Mouse (Mus musculus) C2C12 (cell line): ENCODE data around the gene St8sia2. TPM values are rescaled to one million over a fixed set of nuclear protein-coding genes. Genes with fewer than 3 reads are reported as not detected.
"Not testable (repeated sequence)": the region's sequence is repeated elsewhere in the genome, so short reads cannot be mapped to it uniquely, and the experiment has no call there.

ENCODE experiments used
- H3K27me3 ChIP-seq: one replicate; pipeline ENCODE4 v1.6.1; 2011; ENCODE audit not compliant: control insufficient read depth, insufficient read depth, insufficient read length
- H3K36me3 ChIP-seq: one replicate; pipeline ENCODE4 v1.6.1; 2011; ENCODE audit not compliant: control insufficient read depth, insufficient read depth
- H3K4me3 ChIP-seq: one replicate; pipeline ENCODE4 v1.5.1; 2011; ENCODE audit warnings: mild to moderate bottlenecking, control low read depth; ENCODE audit not compliant: poor library complexity, insufficient read depth, severe bottlenecking
- H3K79me2 ChIP-seq: one replicate; pipeline ENCODE4 v1.6.1; 2011; ENCODE audit not compliant: control insufficient read depth, insufficient read depth
- H3K79me3 ChIP-seq: one replicate; pipeline ENCODE4 v1.6.1; 2011; ENCODE audit warnings: low read depth, control low read depth
- H3ac ChIP-seq: one replicate; pipeline ENCODE3; 2011; ENCODE audit warnings: low read depth; ENCODE audit not compliant: control insufficient read depth, insufficient read length
- CEBPB ChIP-seq: IDR thresholded peaks from one replicate; pipeline ENCODE4 v1.6.1; 2011; ENCODE audit warnings: low read depth, mild to moderate bottlenecking, control low read depth, moderate library complexity
- CTCF ChIP-seq: IDR thresholded peaks from one replicate; pipeline ENCODE4 v1.5.1; 2011; ENCODE audit not compliant: control insufficient read depth, insufficient read depth, insufficient read length
- FOSL1 ChIP-seq: IDR thresholded peaks from one replicate; pipeline ENCODE4 v1.8.0; 2011; ENCODE audit warnings: mild to moderate bottlenecking, low read length; ENCODE audit not compliant: poor library complexity, insufficient read depth, severe bottlenecking
- MAX ChIP-seq: IDR thresholded peaks from one replicate; pipeline ENCODE4 v1.6.1; 2011; ENCODE audit warnings: mild to moderate bottlenecking, control low read depth
- MYOD1 ChIP-seq: IDR thresholded peaks from one replicate; pipeline ENCODE4 v1.6.1; 2011; ENCODE audit warnings: low read depth; ENCODE audit not compliant: control insufficient read depth, insufficient read length
- MYOG ChIP-seq: IDR thresholded peaks from one replicate; pipeline ENCODE4 v1.6.1; 2011; ENCODE audit not compliant: control insufficient read depth, insufficient read length; ENCODE audit errors: extremely low read depth
- USF1 ChIP-seq: IDR thresholded peaks from one replicate; pipeline ENCODE4 v1.6.1; 2011; ENCODE audit warnings: low read depth, mild to moderate bottlenecking, control low read depth, moderate library complexity
- polyA plus RNA-seq: library from polyadenylated mRNA; unstranded; fragments of >200 nt; fragmentation: generic; extraction: Trizol; gene quantifications from one replicate; pipeline ENCODE4 v1.2.1, GENCODE M21; 2012; ENCODE audit warnings: missing spikeins

Gene St8sia2
- polyA plus RNA-seq, 1 experiment: 2.2 TPM

DNA sequence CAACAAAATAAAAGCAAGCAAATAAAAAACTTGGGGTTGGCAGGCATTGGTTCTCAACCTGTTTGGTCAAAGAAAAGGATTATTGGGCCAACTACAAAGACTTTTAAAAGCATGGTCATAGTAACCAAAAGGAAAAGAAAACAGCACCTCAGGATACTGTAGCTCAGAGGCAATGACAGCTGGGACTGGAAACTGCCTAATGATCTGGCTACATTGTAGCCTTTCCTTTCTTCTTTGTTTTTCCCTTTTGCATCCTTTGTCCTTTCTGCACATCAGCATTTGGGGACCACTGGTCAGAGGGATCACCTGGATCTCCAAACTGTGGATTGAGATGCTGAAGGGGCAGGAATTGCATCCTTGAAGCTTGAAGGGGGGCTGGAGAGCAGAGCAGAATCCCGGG is 7.1 kb downstream of the St8sia2 start:
- Histone ChIP-seq H3K79me3 (no peaks in the 10 kb centered on the region), H3K36me3 (no peaks in the 10 kb centered on the region), H3K27me3 (no peaks in the 10 kb centered on the region), H3K79me2 (no peaks in the 10 kb centered on the region), H3ac (no peak overlapping the region), H3K4me3 (no peak overlapping the region)
- no peak for TF ChIP-seq FOSL1
- TF ChIP-seq CTCF: no peak
- no peak for TF ChIP-seq CEBPB
- no peak for TF ChIP-seq MYOG
- TF ChIP-seq MYOD1: no peak
- no peak for TF ChIP-seq USF1
- no peak for TF ChIP-seq MAX

DNA sequence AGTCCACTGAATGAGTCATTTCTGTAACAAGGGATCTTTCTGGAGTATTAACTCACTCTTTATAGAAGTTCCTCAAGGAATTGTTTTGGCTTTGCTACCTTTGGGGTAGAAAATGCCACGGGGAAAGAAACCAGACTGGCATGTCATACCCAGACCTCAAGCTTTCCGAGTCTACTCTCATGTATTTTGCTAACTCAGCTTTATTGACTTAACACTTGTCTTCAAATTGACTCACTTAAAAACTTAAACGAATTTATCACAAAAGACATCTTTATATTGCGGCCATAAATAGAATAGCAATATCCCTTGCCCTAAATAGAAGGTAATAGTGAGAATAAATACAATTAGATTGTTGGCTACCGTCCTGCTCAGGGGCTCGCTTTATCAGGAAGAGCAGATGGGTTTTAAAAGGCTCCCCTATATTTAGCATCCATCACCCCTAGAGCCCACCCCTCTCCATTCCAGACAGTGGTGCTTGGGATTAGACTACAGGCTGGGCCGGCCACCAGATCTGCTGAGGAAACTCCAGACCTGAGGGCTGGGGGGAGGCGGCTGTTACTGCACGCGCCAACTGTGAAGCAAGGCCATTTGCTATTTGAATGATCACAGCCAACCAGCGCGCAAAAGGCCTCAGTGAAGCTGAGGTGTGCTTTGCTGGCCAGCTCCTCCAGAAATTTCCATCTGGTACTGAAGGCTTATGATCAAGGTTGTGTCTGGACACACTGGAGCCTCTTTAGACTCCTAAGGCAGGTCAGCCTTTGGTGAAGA is 12.6 kb downstream of the St8sia2 start:
- TF ChIP-seq MYOG (no peak), MYOD1 (no peak), CEBPB (no peak), MAX (no peak), FOSL1 (no peak)
- Histone ChIP-seq H3ac (no peak overlapping the region), H3K4me3 (no peak overlapping the region), H3K36me3 (no peaks in the 10 kb centered on the region), H3K27me3 (no peaks in the 10 kb centered on the region), H3K79me3 (no peaks in the 10 kb centered on the region), H3K79me2 (no peaks in the 10 kb centered on the region)

DNA sequence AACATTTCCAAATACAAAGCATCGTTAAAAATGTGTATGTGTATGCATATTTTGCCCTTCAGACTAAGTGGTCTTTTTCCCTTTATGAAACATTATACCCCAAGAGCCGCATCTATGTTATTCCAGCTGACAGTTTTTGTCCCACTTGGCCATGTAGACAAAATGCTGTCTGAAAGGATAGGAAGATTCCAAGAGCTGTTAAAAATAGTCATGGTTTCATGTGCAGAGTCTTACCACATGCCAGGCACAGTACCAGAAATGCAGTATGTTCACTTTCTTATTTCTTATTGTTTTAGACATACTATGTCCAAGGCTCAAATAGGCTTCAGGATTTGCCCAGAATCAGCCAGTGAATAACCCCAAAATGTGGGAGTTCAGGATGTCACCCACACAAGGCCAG is 24.1 kb downstream of the St8sia2 start:
- H3K79me3 ChIP-seq: no peaks in the 10 kb centered on the region
- H3ac ChIP-seq: no peak overlapping the region
- H3K36me3 ChIP-seq: no peaks in the 10 kb centered on the region
- no peak for TF ChIP-seq CTCF
- TF ChIP-seq MYOG: no peak
- TF ChIP-seq USF1: no peak
- TF ChIP-seq FOSL1: no peak
- no peak for TF ChIP-seq CEBPB
- TF ChIP-seq MYOD1: no peak
- no peak for TF ChIP-seq MAX
- no peaks in the 10 kb centered on the region for H3K27me3 ChIP-seq
- no peaks in the 10 kb centered on the region for H3K79me2 ChIP-seq
- H3K4me3 ChIP-seq: no peak overlapping the region

DNA sequence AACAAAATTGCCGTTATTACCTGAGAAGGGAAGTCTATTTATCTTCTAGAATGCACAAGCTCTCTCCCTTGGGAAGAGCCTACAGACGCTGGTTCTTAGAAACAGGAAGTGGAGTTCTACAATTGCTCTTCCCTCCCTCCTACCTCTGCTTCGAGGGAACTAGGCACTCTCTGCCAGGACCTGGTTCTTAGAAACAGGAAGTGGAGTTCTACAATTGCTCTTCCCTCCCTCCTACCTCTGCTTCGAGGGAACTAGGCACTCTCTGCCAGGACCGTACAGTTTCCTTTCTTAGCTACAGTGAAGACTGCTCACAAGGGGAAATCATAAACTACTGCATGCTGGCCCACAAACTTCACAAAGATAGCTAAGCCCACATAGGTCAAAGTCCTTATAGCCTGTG is 41.3 kb downstream of the St8sia2 start:
- not testable (repeated sequence) for H3K79me3 ChIP-seq, H3ac ChIP-seq, H3K36me3 ChIP-seq, H3K27me3 ChIP-seq, H3K4me3 ChIP-seq, H3K79me2 ChIP-seq

DNA sequence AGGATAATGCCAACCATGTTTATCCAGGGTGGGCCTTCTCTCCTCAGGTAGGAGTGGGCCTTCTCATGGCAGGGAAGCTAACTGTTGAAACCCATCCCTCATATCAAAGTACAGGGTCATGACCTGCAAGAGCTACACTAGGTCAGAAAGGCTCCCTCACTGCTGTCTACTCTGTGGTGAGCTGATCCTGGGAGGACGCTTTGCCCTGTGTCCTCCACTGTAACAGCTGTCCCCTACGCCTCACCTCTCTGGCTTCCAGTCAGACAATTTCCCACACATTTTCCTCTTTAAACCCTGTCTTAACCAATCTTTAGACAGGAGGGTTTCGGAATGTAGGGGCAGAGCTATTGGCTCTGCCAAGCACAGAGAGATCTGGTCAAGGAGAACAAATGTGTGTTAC is 48.3 kb downstream of the St8sia2 start:
- Histone ChIP-seq H3K4me3 (no peak overlapping the region), H3K79me2 (no peaks in the 10 kb centered on the region), H3ac (no peak overlapping the region), H3K27me3 (no peaks in the 10 kb centered on the region), H3K36me3 (no peaks in the 10 kb centered on the region), H3K79me3 (no peaks in the 10 kb centered on the region)
- TF ChIP-seq MYOG (no peak), USF1 (no peak), CTCF (no peak), CEBPB (no peak), FOSL1 (no peak), MAX (no peak), MYOD1 (no peak)

DNA sequence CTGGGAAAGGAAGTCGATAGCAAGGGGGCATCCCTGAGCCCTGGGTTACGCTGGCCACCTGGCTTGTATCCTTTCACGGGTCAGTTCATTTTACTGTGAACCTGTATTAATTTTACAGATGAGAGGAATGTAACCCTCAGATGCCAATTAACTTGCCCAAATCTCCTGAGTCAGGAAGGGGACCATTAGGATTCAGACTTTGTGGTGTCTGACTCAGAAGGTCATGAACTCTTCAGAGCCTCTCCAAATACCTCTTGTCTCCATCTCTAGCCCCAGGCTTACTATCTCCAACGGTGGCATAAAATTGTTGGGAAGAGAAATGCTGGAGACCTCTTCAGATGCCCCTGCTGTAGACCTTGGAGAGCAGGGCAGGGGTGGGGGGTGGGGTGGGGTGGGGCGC is 51.1 kb downstream of the St8sia2 start:
- H3ac ChIP-seq: no peak overlapping the region
- TF ChIP-seq MYOG (no peak), CTCF (no peak), USF1 (no peak), MYOD1 (no peak), CEBPB (no peak), FOSL1 (no peak), MAX (no peak)
- no peaks in the 10 kb centered on the region for H3K27me3 ChIP-seq
- no peaks in the 10 kb centered on the region for H3K36me3 ChIP-seq
- no peaks in the 10 kb centered on the region for H3K79me3 ChIP-seq
- no peak overlapping the region for H3K4me3 ChIP-seq
- no peaks in the 10 kb centered on the region for H3K79me2 ChIP-seq
